Mouse (Mus musculus): ENCODE data around the gene Nsun4. TPM values are rescaled to one million over a fixed set of nuclear protein-coding genes. Genes with fewer than 3 reads are reported as not detected.

Nsun4 gene
- 10 to 100 TPM; 27.8 to 28.7 TPM for total RNA-seq (2021)
- long read RNA-seq, experiment 1, transcript Nsun4-202 (6 exons, 2,439 nt), result major isoform, 27 of 33 reads
- long read RNA-seq, experiment 1, partial matches to known transcripts, result 0 of 33 reads
- long read RNA-seq, experiment 1, other reads (novel, unspliced or antisense), result 6 of 33 reads
- long read RNA-seq, experiment 2, transcript Nsun4-202 (6 exons, 2,439 nt), result major isoform, 40 of 53 reads
- long read RNA-seq, experiment 2, partial matches to known transcripts, result 2 of 53 reads
- long read RNA-seq, experiment 2, other reads (novel, unspliced or antisense), result 11 of 53 reads

GRCm38 (mm10) chr4:116053399-116053961 lies at the start of gene Nsun4:
Gene Nsun4, minus strand, starts transcription at chr4:116053876.
- peak; percentile 72 to 79 for DNase-seq (ENCODE audit: low spot score in 2 of 2)

- no peak for DNase-seq (ENCODE audit: low spot score in 2 of 2)
These were observed 47.3 kb upstream of the Nsun4 start for GRCm38 (mm10) chr4:116100959-116101358.

GRCm38 (mm10) chr4:116097211-116097610 lies 43.5 kb upstream of the Nsun4 start:
- no peak for DNase-seq (ENCODE audit: low spot score in 2 of 2)

- no peak for DNase-seq (ENCODE audit: low spot score in 2 of 2)
These were observed 42.6 kb upstream of the Nsun4 start for GRCm38 (mm10) chr4:116096291-116096690.

- no peak for DNase-seq (ENCODE audit: low spot score in 2 of 2)
These were observed 35.0 kb upstream of the Nsun4 start for GRCm38 (mm10) chr4:116088510-116089249.

GRCm38 (mm10) chr4:116077240-116078095 lies 23.8 kb upstream of the Nsun4 start:
- no peak for DNase-seq (ENCODE audit: low spot score in 2 of 2)

- peak; percentile 28 to 31 for DNase-seq (ENCODE audit: low spot score in 2 of 2)
These were observed 22.9 kb upstream of the Nsun4 start for GRCm38 (mm10) chr4:116076369-116077231.

GRCm38 (mm10) chr4:116075631-116076368 lies 22.1 kb upstream of the Nsun4 start:
- DNase-seq (ENCODE audit: low spot score in 2 of 2), result peak; percentile 49 to 56

- DNase-seq (ENCODE audit: low spot score in 2 of 2), result peak; percentile 88 to 92
These were observed 21.4 kb upstream of the Nsun4 start, which contains the start of the genes Uqcrh and Lrrc41 for GRCm38 (mm10) chr4:116074861-116075620. Gene Uqcrh, minus strand, starts transcription at chr4:116075071. Gene Lrrc41, plus strand, starts transcription at chr4:116075269.

GRCm38 (mm10) chr4:116074145-116074675 lies 20.5 kb upstream of the Nsun4 start:
- no peak for DNase-seq (ENCODE audit: low spot score in 2 of 2)

GRCm38 (mm10) chr4:116073146-116073545 lies 19.5 kb upstream of the Nsun4 start:
- no peak for DNase-seq (ENCODE audit: low spot score in 2 of 2)

- DNase-seq (ENCODE audit: low spot score in 2 of 2), result no peak
These were observed 16.4 kb upstream of the Nsun4 start for GRCm38 (mm10) chr4:116070116-116070515.

GRCm38 (mm10) chr4:116063855-116064254 lies 10.2 kb upstream of the Nsun4 start:
- DNase-seq (ENCODE audit: low spot score in 2 of 2), result no peak

GRCm38 (mm10) chr4:116059012-116059726 lies 5.5 kb upstream of the Nsun4 start:
- DNase-seq (ENCODE audit: low spot score in 2 of 2), result no peak

- no peak for DNase-seq (ENCODE audit: low spot score in 2 of 2)
These were observed 3.9 kb upstream of the Nsun4 start for GRCm38 (mm10) chr4:116057559-116057958.

GRCm38 (mm10) chr4:116052526-116053293 lies 966 bp downstream of the Nsun4 start:
- DNase-seq (ENCODE audit: low spot score in 2 of 2), result no peak

GRCm38 (mm10) chr4:116049211-116049610 lies 4.5 kb downstream of the Nsun4 start:
- no peak for DNase-seq (ENCODE audit: low spot score in 2 of 2)
